In the genomic region with DNA sequence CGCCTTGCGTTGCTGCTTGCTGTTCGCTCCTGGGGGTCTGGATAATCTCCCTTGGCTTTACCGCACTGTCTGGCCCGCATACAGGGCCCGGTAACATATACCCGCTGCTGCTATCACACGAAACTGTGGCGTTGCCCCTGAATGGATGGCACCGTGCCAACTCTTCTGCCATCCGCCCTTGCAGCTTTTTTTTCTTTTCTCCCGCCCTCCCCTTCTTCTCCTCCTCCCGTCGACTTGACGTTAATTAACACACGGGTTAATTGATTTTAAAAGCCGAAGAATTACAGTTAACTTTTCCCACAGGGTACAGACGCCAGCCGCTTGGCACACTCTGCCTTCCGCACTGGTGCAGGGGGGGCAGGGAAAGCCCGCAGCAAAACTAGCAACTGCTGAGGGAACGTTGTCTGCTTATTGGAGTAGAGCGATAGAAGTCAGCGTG, we compare ENCODE assay signal across 8 mouse cellular contexts.
DNase-seq lines count a peak whose midpoint lies in the region; ATAC-seq and TF ChIP-seq lines count a peak whose summit lies in the region.

No protein-coding gene starts in this region.

- no peaks in the 10 kb centered on the region for H3K9me3 ChIP-seq in E14TG2a.4 (ENCODE audit: low read length)
- H3K9me3 ChIP-seq in forebrain, embryonic 14.5 days (replicated peaks; ENCODE audit: control insufficient read depth, low read length) = no peaks in the 10 kb centered on the region; the same call in 1 of the 2 replicates
- H3K9me3 ChIP-seq in limb, embryonic 13.5 days = peaks cover 6% of the 10 kb centered on the region; the same call in 1 of the 2 replicates

- peaks cover 4% of the 10 kb centered on the region; the same call in 1 of the 2 replicates for H3K4me1 ChIP-seq in E14TG2a.4 (replicated peaks; ENCODE audit: low read depth, low read length)
- peaks cover 11% of the 10 kb centered on the region; the same call in 1 of the 2 replicates for H3K4me1 ChIP-seq in forebrain, embryonic 14.5 days (ENCODE audit: control insufficient read depth, insufficient read depth, low read length)
- 0 out of 2 replicates have a peak, but pooled peaks cover 9% of the 10 kb centered on the region for H3K4me1 ChIP-seq in limb, embryonic 13.5 days

- H3K27me3 ChIP-seq in E14TG2a.4 (ENCODE audit: insufficient read depth, low read length) = peaks cover 8% of the 10 kb centered on the region; the same call in 1 of the 2 replicates
- no peaks in the 10 kb centered on the region for H3K27me3 ChIP-seq in forebrain, embryonic 14.5 days (replicated peaks; ENCODE audit: control insufficient read depth, insufficient read depth, low read length)
- H3K27me3 ChIP-seq in limb, embryonic 13.5 days = no peaks in the 10 kb centered on the region; the same call in 1 of the 2 replicates

- H3K36me3 ChIP-seq in E14TG2a.4 (ENCODE audit: insufficient read depth, low read length) = no peaks in the 10 kb centered on the region
- no peaks in the 10 kb centered on the region for H3K36me3 ChIP-seq in forebrain, embryonic 14.5 days (ENCODE audit: control insufficient read depth, insufficient read depth, low read length)
- H3K36me3 ChIP-seq in limb, embryonic 13.5 days = no peaks in the 10 kb centered on the region

- H3K27ac ChIP-seq in gastrocnemius, adult 2 months = no peak overlapping the region
- peak overlapping the region; percentile 88 for H3K27ac ChIP-seq in forebrain, embryonic 14.5 days (ENCODE audit: low read depth, low read length)
- no peak overlapping the region for H3K27ac ChIP-seq in limb, embryonic 13.5 days

- intact Hi-C loops in gastrocnemius, adult 2 months (cut with DNase I) = no loop called here

- no peak for TF ChIP-seq CTCF in gastrocnemius, adult 2 months (IDR thresholded peaks at IDR 0.05)
- no peak for TF ChIP-seq CTCF in E14TG2a.4 (conservative IDR thresholded peaks at IDR 0.05; ENCODE audit: low read length)

- H3K9ac ChIP-seq in forebrain, embryonic 14.5 days (ENCODE audit: low read length) = peak overlapping the region; percentile 32
- H3K9ac ChIP-seq in limb, embryonic 13.5 days = no peak overlapping the region

- peak; percentile 36 for DNase-seq in gastrocnemius, adult 2 months
- no peak for DNase-seq in gastrocnemius, postnatal 25 days
- peak; percentile 97 for DNase-seq in forebrain, embryonic 14.5 days (ENCODE audit: low spot score)
- no peak for DNase-seq in ovary, postnatal 36 days (ENCODE audit: low spot score)
- no peak for DNase-seq in urinary bladder, postnatal 36 days (ENCODE audit: low spot score in 2 of 2)
- DNase-seq in T-cell, adult 2 months (ENCODE audit: low spot score) = no peak

- ATAC-seq in forebrain, embryonic 14.5 days = peak; percentile 90
- ATAC-seq in limb, embryonic 13.5 days (ENCODE audit: low FRiP score, low read depth) = no peak

- H3K4me3 ChIP-seq in gastrocnemius, adult 2 months = peak overlapping the region; percentile 70
- H3K4me3 ChIP-seq in E14TG2a.4 (replicated peaks; ENCODE audit: low read length) = peak overlapping the region; percentile 46
- H3K4me3 ChIP-seq in forebrain, embryonic 14.5 days (ENCODE audit: low read depth, low read length) = peak overlapping the region; percentile 23
- peak overlapping the region; percentile 18 for H3K4me3 ChIP-seq in limb, embryonic 13.5 days

- WGBS in forebrain, embryonic 14.5 days = 11% methylated on average over 24 of the region's 24 CpGs
- 67% methylated on average over 24 of the region's 24 CpGs for WGBS in limb, embryonic 13.5 days

- H3K4me2 ChIP-seq in forebrain, embryonic 14.5 days (ENCODE audit: low read length) = peak overlapping the region; percentile 43
- H3K4me2 ChIP-seq in limb, embryonic 13.5 days (replicated peaks) = peak overlapping the region; percentile 54

Comparison
In these comparisons a context has a peak if more than half of its experiments do, and no peak if none do; other contexts are left out.
1. DNase-seq: peak in gastrocnemius, adult 2 months (single experiment) and forebrain, embryonic 14.5 days (single experiment); none in gastrocnemius, postnatal 25 days (single experiment), ovary, postnatal 36 days (single experiment), urinary bladder, postnatal 36 days (0 of 2) and T-cell, adult 2 months (single experiment).
2. H3K4me3 ChIP-seq: peak in every context shown above with its lines; median percentile 70 in gastrocnemius, adult 2 months; 46 in E14TG2a.4; 23 in forebrain, embryonic 14.5 days; 18 in limb, embryonic 13.5 days.